Mouse (Mus musculus) macrophage (primary cell): ENCODE data around the gene Sgo2a. TPM values are rescaled to one million over a fixed set of nuclear protein-coding genes. Genes with fewer than 3 reads are reported as not detected.

Experiments used
- polyA plus RNA-seq: library from polyadenylated mRNA; stranded (reverse); fragments of 250-400 nt; gene quantifications from 3 replicates; pipeline ENCODE4 v1.2.4, GENCODE M21; 2018; ENCODE audit warnings: inconsistent platforms

The Sgo2a gene
- polyA plus RNA-seq, 1 experiment from 2014 or later: 2.9 TPM

Other genes with a start within 250 kb of the Sgo2a start
- gene Spats2l, start 221.8 kb upstream of the Sgo2a start, polyA plus RNA-seq: 0.11 TPM in 1 of 3 replicates, not detected in the others
- 9.3 to 12.7 TPM (median 10.0 TPM) in 3 replicates for gene Kctd18, start 23.0 kb downstream of the Sgo2a start, polyA plus RNA-seq
- 0.04 to 0.10 TPM (median 0.09 TPM) in 3 replicates for gene Aox1, start 34.0 kb downstream of the Sgo2a start, polyA plus RNA-seq
- gene Aox3, start 117.2 kb downstream of the Sgo2a start, polyA plus RNA-seq: not detected in 3 replicates
- gene Aox4, start 214.4 kb downstream of the Sgo2a start, polyA plus RNA-seq: not detected in 3 replicates